Mouse (Mus musculus): ENCODE results near the gene Grik1. TPM values are rescaled to one million over a fixed set of nuclear protein-coding genes. Genes with fewer than 3 reads are reported as not detected.

The Grik1 gene
- total RNA-seq, 1 experiment = not detected

DNA sequence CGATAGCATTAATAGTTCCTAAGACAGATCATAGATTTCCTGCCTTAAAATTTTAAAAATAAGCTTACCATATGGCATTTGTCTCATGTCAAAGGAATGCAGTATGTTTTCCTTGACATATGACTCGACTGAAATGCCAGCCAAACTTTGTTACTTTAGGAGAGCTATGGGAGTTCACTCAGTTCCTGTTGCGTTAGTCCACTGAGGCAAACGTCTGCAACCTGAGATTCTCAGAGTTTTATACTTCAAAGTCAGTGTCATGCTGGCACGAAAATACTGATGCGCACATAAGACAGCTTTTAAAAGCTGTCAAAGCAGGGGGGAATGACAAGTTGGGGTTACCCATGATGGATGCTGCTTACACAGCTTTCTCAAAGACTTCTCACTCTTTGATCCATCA is 247.6 kb downstream of the Grik1 start:
- no peak for TF ChIP-seq CHD2 (IDR thresholded peaks at IDR 0.05; ENCODE audit: low read depth, low read length)
- no peak for TF ChIP-seq MAFK (IDR thresholded peaks at IDR 0.05; ENCODE audit: insufficient read depth, low read depth, low read length)
- H3K9ac ChIP-seq (ENCODE audit: insufficient read depth, low read depth, low read length, poor library complexity, severe bottlenecking) = no peak overlapping the region
- H3K9me3 ChIP-seq (ENCODE audit: control insufficient read depth, insufficient read depth, low read depth, low read length) = no peaks in the 10 kb centered on the region
- H3K36me3 ChIP-seq (ENCODE audit: control insufficient read depth, insufficient read depth, low read length, poor library complexity, severe bottlenecking) = no peaks in the 10 kb centered on the region
- in situ Hi-C loops (cut with MboI; ENCODE audit: low sequenced_read_pairs in 2 of 2, unreplicated experiment in 2 of 2) = no loop called here
- DNase-seq (ENCODE audit: low read depth, low spot score) = no peak
- no peak overlapping the region for H3K27ac ChIP-seq (ENCODE audit: insufficient read depth, low read depth, low read length, poor library complexity, severe bottlenecking)
- no peak overlapping the region for H3K4me3 ChIP-seq (ENCODE audit: insufficient read depth in 1 of 2, low read depth in 1 of 2, low read length in 2 of 2, poor library complexity in 1 of 2, severe bottlenecking in 1 of 2)
- no peaks in the 10 kb centered on the region for H3K4me1 ChIP-seq (ENCODE audit: control insufficient read depth in 2 of 2, insufficient read depth in 2 of 2, low read length in 2 of 2, poor library complexity in 1 of 2)

DNA sequence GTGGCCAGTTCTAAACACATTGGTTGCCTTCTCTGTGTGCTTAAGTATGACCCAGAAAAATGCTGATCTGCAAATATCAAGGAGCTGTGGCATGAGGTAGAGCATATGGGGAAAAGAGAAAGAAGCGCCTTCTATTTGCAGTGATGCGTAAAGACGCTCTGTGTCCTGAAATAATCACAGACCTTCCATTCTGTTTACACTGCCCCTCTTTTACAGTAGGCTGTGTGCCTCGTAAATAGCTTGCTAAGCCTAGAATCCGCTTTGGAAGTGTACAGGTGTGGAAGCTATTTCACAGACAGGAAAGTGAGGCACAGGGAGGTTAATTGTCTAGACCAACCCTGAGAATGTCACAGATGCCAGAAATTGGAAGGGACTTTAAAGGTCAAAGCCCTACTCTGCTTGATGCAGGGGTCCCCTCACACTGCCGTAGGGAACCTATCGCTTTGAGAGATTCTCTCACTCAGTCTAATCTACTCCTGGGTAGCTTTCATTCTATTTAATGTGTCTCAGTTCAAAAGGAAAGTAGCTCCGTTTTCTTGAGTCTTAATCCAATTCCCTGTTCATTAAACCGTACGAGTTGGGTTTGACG is 251.5 kb downstream of the Grik1 start:
- no peaks in the 10 kb centered on the region for H3K9me3 ChIP-seq (ENCODE audit: control insufficient read depth, insufficient read depth, low read depth, low read length)
- TF ChIP-seq HCFC1 (IDR thresholded peaks at IDR 0.05; ENCODE audit: borderline replicate concordance, insufficient read depth, low read length) (no peak), MAFK (IDR thresholded peaks at IDR 0.05; ENCODE audit: insufficient read depth, low read depth, low read length) (no peak), ZNF384 (IDR thresholded peaks at IDR 0.05; ENCODE audit: low read depth, low read length) (no peak), ZC3H11A (IDR thresholded peaks at IDR 0.05; ENCODE audit: borderline replicate concordance, low read depth, low read length) (no peak), CHD2 (IDR thresholded peaks at IDR 0.05; ENCODE audit: low read depth, low read length) (no peak)
- in situ Hi-C loops (cut with MboI; ENCODE audit: low sequenced_read_pairs in 2 of 2, unreplicated experiment in 2 of 2) = no loop called here

DNA sequence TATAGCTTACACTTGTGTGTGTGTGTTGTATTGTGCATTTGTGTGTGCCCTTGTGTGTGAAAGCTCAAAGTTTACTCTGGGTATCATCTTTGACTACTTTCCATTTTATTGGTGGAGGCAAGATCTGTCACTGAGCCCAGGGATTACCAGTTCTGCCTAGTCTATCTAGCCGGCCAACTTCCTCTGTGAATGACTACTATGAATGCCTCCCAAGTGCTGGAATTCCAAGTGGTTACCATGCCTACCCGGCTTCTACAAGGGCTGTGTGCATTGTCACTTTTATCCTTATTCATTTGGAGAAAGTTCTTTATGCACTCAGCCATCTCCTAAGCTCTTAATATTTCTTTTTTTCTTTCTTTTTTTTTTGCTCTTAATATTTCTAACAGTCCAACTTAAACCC is 301.3 kb downstream of the Grik1 start:
- in situ Hi-C loops (cut with MboI; ENCODE audit: low sequenced_read_pairs in 2 of 2, unreplicated experiment in 2 of 2) = no loop called here
- no peak for DNase-seq (ENCODE audit: low read depth, low spot score)
- no peak for TF ChIP-seq HCFC1 (IDR thresholded peaks at IDR 0.05; ENCODE audit: borderline replicate concordance, insufficient read depth, low read length)
- no peak for TF ChIP-seq ZNF384 (IDR thresholded peaks at IDR 0.05; ENCODE audit: low read depth, low read length)
- TF ChIP-seq CHD2 (IDR thresholded peaks at IDR 0.05; ENCODE audit: low read depth, low read length) = no peak
- no peak for TF ChIP-seq MAFK (IDR thresholded peaks at IDR 0.05; ENCODE audit: insufficient read depth, low read depth, low read length)
- no peak for TF ChIP-seq ZC3H11A (IDR thresholded peaks at IDR 0.05; ENCODE audit: borderline replicate concordance, low read depth, low read length)
- H3K4me3 ChIP-seq (ENCODE audit: insufficient read depth in 1 of 2, low read depth in 1 of 2, low read length in 2 of 2, poor library complexity in 1 of 2, severe bottlenecking in 1 of 2) = no peak overlapping the region
- H3K4me1 ChIP-seq (ENCODE audit: control insufficient read depth in 2 of 2, insufficient read depth in 2 of 2, low read length in 2 of 2, poor library complexity in 1 of 2) = no peaks in the 10 kb centered on the region
- H3K9ac ChIP-seq (ENCODE audit: insufficient read depth, low read depth, low read length, poor library complexity, severe bottlenecking) = no peak overlapping the region
- H3K36me3 ChIP-seq (ENCODE audit: control insufficient read depth, insufficient read depth, low read length, poor library complexity, severe bottlenecking) = no peaks in the 10 kb centered on the region
- H3K27ac ChIP-seq (ENCODE audit: insufficient read depth, low read depth, low read length, poor library complexity, severe bottlenecking) = no peak overlapping the region
- no peaks in the 10 kb centered on the region for H3K9me3 ChIP-seq (ENCODE audit: control insufficient read depth, insufficient read depth, low read depth, low read length)

More for the DNA sequence above, 251.5 kb downstream of the Grik1 start:
- no peaks in the 10 kb centered on the region for H3K4me1 ChIP-seq (ENCODE audit: control insufficient read depth in 2 of 2, insufficient read depth in 2 of 2, low read length in 2 of 2, poor library complexity in 1 of 2)
- DNase-seq (ENCODE audit: low read depth, low spot score) = no peak
- H3K27ac ChIP-seq (ENCODE audit: insufficient read depth, low read depth, low read length, poor library complexity, severe bottlenecking) = no peak overlapping the region
- no peak overlapping the region for H3K4me3 ChIP-seq (ENCODE audit: insufficient read depth in 1 of 2, low read depth in 1 of 2, low read length in 2 of 2, poor library complexity in 1 of 2, severe bottlenecking in 1 of 2)
- no peaks in the 10 kb centered on the region for H3K36me3 ChIP-seq (ENCODE audit: control insufficient read depth, insufficient read depth, low read length, poor library complexity, severe bottlenecking)
- no peak overlapping the region for H3K9ac ChIP-seq (ENCODE audit: insufficient read depth, low read depth, low read length, poor library complexity, severe bottlenecking)

DNA sequence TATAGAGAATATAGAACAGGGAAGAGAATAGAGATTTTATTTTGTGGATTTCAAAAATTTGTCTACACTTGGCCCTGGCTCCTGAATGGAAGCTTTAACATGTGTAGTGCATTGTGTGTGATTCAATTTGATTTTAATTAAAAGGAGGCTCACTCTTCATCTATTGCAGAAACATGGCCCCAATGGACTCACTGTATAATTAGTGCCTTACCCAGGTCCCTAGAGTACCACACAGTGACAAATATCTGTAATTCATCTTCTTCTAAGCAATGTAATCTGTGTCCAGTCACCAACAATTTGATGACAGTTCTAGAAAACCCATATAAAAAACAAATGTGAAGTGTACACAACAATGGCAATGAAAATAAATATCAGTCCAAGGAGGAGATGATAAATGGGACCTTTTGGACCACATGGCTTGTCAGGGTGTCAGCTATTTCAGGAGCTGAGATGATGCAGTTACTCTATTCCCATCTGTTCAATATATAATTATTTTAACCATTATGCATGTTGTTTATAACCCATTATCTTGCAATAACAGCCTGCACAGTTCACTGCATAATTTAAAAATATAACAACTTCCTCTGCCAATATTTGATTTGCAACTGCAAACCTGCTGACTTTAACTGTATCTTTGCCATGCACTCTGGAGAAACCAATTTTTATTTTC is 305.7 kb downstream of the Grik1 start:
- Histone ChIP-seq H3K9me3 (ENCODE audit: control insufficient read depth, insufficient read depth, low read depth, low read length) (no peaks in the 10 kb centered on the region), H3K27ac (ENCODE audit: insufficient read depth, low read depth, low read length, poor library complexity, severe bottlenecking) (no peak overlapping the region), H3K4me1 (ENCODE audit: control insufficient read depth in 2 of 2, insufficient read depth in 2 of 2, low read length in 2 of 2, poor library complexity in 1 of 2) (no peaks in the 10 kb centered on the region), H3K36me3 (ENCODE audit: control insufficient read depth, insufficient read depth, low read length, poor library complexity, severe bottlenecking) (no peaks in the 10 kb centered on the region), H3K9ac (ENCODE audit: insufficient read depth, low read depth, low read length, poor library complexity, severe bottlenecking) (no peak overlapping the region), H3K4me3 (ENCODE audit: insufficient read depth in 1 of 2, low read depth in 1 of 2, low read length in 2 of 2, poor library complexity in 1 of 2, severe bottlenecking in 1 of 2) (no peak overlapping the region)
- DNase-seq (ENCODE audit: low read depth, low spot score) = no peak
- in situ Hi-C loops (cut with MboI; ENCODE audit: low sequenced_read_pairs in 2 of 2, unreplicated experiment in 2 of 2) = no loop called here
- TF ChIP-seq ZNF384 (IDR thresholded peaks at IDR 0.05; ENCODE audit: low read depth, low read length) (no peak), MAFK (IDR thresholded peaks at IDR 0.05; ENCODE audit: insufficient read depth, low read depth, low read length) (no peak), ZC3H11A (IDR thresholded peaks at IDR 0.05; ENCODE audit: borderline replicate concordance, low read depth, low read length) (no peak), CHD2 (IDR thresholded peaks at IDR 0.05; ENCODE audit: low read depth, low read length) (no peak), HCFC1 (IDR thresholded peaks at IDR 0.05; ENCODE audit: borderline replicate concordance, insufficient read depth, low read length) (no peak)

Measured in ES-E14 (cell line).